Mouse (Mus musculus): ENCODE measurements around the gene Ilkap. TPM values are rescaled to one million over a fixed set of nuclear protein-coding genes. Genes with fewer than 3 reads are reported as not detected.
A peak's percentile ranks its signal among the peaks of the same experiment; 100 is the strongest.

Ilkap gene
- total RNA-seq, 1 experiment, result 64.9 TPM

DNA sequence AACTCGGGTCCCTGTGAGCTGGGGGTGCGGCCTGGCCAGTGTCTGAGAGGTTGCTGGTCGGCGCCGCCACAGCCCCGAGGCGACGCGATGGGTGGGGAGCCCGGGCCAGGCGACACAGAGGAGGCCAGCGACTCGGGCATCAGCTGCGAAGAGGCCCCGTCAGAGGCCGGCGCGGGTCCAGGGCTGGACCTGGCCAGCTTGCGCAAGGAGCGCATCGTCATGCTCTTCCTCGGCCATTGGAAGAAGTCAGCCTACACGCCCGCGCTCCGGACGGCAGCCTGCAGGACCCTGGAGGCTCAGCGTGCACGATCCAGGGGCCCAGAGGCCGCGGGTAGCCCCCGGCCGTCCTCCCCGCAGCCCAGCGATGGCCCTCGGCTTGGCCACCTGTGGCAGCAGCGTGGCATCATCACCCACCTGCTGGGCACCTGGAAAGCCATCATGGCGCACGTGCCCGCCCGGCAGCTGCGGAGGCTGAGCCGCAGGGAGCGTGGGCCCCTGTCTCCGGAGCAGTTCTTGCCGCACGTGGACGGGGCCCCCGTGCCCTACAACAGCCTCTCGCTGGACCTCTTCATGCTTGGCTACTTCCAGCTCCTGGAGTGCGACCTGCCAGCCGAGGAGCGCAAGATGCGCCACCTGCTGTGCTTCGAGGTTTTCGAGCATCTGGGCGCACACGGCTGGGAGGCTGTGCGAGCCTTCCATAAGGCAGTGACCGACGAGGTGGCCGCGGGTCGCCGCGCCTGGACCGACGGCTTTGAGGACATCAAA lies 53.5 kb downstream of the Ilkap start:
- no peak overlapping the region; the same call in 1 of the 2 replicates for H3K9ac ChIP-seq (ENCODE audit: insufficient read depth, low read depth, low read length, poor library complexity, severe bottlenecking)
- DNase-seq (ENCODE audit: low read depth, low spot score), result no peak
- no peak overlapping the region for H3K27ac ChIP-seq (ENCODE audit: insufficient read depth, low read depth, low read length, poor library complexity, severe bottlenecking)
- peak overlapping the region; percentile 48 to 51; a peak in 3 of 4 replicates for H3K4me3 ChIP-seq (ENCODE audit: insufficient read depth in 1 of 2, low read depth in 1 of 2, low read length in 2 of 2, poor library complexity in 1 of 2, severe bottlenecking in 1 of 2)
- TF ChIP-seq ZNF384 (IDR thresholded peaks at IDR 0.05; ENCODE audit: low read depth, low read length) (no peak), CHD2 (IDR thresholded peaks at IDR 0.05; ENCODE audit: low read depth, low read length) (no peak), ZC3H11A (IDR thresholded peaks at IDR 0.05; ENCODE audit: borderline replicate concordance, low read depth, low read length) (no peak), HCFC1 (IDR thresholded peaks at IDR 0.05; ENCODE audit: borderline replicate concordance, insufficient read depth, low read length) (no peak), MAFK (IDR thresholded peaks at IDR 0.05; ENCODE audit: insufficient read depth, low read depth, low read length) (no peak)
- H3K9me3 ChIP-seq (ENCODE audit: control insufficient read depth, insufficient read depth, low read depth, low read length), result no peaks in the 10 kb centered on the region
- H3K4me1 ChIP-seq (ENCODE audit: control insufficient read depth in 2 of 2, insufficient read depth in 2 of 2, low read length in 2 of 2, poor library complexity in 1 of 2), result peaks cover 0 to 12% of the 10 kb centered on the region in 2 experiments; a peak in 1 of 4 replicates
- in situ Hi-C loops (cut with MboI; ENCODE audit: low sequenced_read_pairs in 2 of 2, unreplicated experiment in 2 of 2), result no loop called here
- H3K36me3 ChIP-seq (ENCODE audit: control insufficient read depth, insufficient read depth, low read length, poor library complexity, severe bottlenecking), result no peaks in the 10 kb centered on the region

- no peak overlapping the region for H3K9ac ChIP-seq (ENCODE audit: insufficient read depth, low read depth, low read length, poor library complexity, severe bottlenecking)
- H3K27ac ChIP-seq (ENCODE audit: insufficient read depth, low read depth, low read length, poor library complexity, severe bottlenecking), result no peak overlapping the region
- H3K9me3 ChIP-seq (ENCODE audit: control insufficient read depth, insufficient read depth, low read depth, low read length), result no peaks in the 10 kb centered on the region
- DNase-seq (ENCODE audit: low read depth, low spot score), result no peak
- peaks cover 0 to 12% of the 10 kb centered on the region in 2 experiments; a peak in 1 of 4 replicates for H3K4me1 ChIP-seq (ENCODE audit: control insufficient read depth in 2 of 2, insufficient read depth in 2 of 2, low read length in 2 of 2, poor library complexity in 1 of 2)
- in situ Hi-C loops (cut with MboI; ENCODE audit: low sequenced_read_pairs in 2 of 2, unreplicated experiment in 2 of 2), result no loop called here
- no peak overlapping the region for H3K4me3 ChIP-seq (ENCODE audit: insufficient read depth in 1 of 2, low read depth in 1 of 2, low read length in 2 of 2, poor library complexity in 1 of 2, severe bottlenecking in 1 of 2)
- no peak for TF ChIP-seq MAFK (IDR thresholded peaks at IDR 0.05; ENCODE audit: insufficient read depth, low read depth, low read length)
- no peak for TF ChIP-seq CHD2 (IDR thresholded peaks at IDR 0.05; ENCODE audit: low read depth, low read length)
- no peak for TF ChIP-seq ZNF384 (IDR thresholded peaks at IDR 0.05; ENCODE audit: low read depth, low read length)
- H3K36me3 ChIP-seq (ENCODE audit: control insufficient read depth, insufficient read depth, low read length, poor library complexity, severe bottlenecking), result no peaks in the 10 kb centered on the region
Measured at GRCm38 (mm10) chr1:91344001-91344400, 54.6 kb downstream of the Ilkap start.

DNA sequence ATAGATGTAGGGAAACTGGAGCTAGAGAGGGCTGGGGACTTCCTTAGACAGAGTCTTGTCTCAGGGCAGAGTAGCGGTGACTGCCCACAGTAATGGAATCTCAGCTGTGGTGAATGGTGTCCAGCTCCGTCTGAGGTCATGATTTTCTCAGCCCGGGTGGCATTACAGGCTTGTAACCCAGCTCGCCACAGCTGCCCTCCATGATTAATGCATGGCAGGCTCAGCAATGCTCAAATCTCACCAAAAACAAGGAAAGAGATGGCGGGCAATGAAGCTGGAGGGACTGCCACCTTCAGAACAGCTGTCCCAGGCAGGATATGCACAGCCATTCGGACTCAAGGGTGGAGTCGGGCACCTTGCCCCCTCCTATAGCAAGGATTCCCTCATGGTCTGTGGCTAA lies 61.3 kb downstream of the Ilkap start:
- H3K36me3 ChIP-seq (ENCODE audit: control insufficient read depth, insufficient read depth, low read length, poor library complexity, severe bottlenecking), result no peaks in the 10 kb centered on the region
- H3K4me1 ChIP-seq (ENCODE audit: control insufficient read depth in 2 of 2, insufficient read depth in 2 of 2, low read length in 2 of 2, poor library complexity in 1 of 2), result peaks cover 0 to 3% of the 10 kb centered on the region in 2 experiments; a peak in 1 of 4 replicates
- H3K27ac ChIP-seq (ENCODE audit: insufficient read depth, low read depth, low read length, poor library complexity, severe bottlenecking), result no peak overlapping the region
- H3K9me3 ChIP-seq (ENCODE audit: control insufficient read depth, insufficient read depth, low read depth, low read length), result no peaks in the 10 kb centered on the region
- TF ChIP-seq CHD2 (IDR thresholded peaks at IDR 0.05; ENCODE audit: low read depth, low read length) (no peak), ZNF384 (IDR thresholded peaks at IDR 0.05; ENCODE audit: low read depth, low read length) (no peak), HCFC1 (IDR thresholded peaks at IDR 0.05; ENCODE audit: borderline replicate concordance, insufficient read depth, low read length) (no peak), ZC3H11A (IDR thresholded peaks at IDR 0.05; ENCODE audit: borderline replicate concordance, low read depth, low read length) (no peak), MAFK (IDR thresholded peaks at IDR 0.05; ENCODE audit: insufficient read depth, low read depth, low read length) (no peak)
- no peak overlapping the region for H3K9ac ChIP-seq (ENCODE audit: insufficient read depth, low read depth, low read length, poor library complexity, severe bottlenecking)
- no peak for DNase-seq (ENCODE audit: low read depth, low spot score)
- in situ Hi-C loops (cut with MboI; ENCODE audit: low sequenced_read_pairs in 2 of 2, unreplicated experiment in 2 of 2), result no loop called here
- no peak overlapping the region for H3K4me3 ChIP-seq (ENCODE audit: insufficient read depth in 1 of 2, low read depth in 1 of 2, low read length in 2 of 2, poor library complexity in 1 of 2, severe bottlenecking in 1 of 2)

GRCm38 (mm10) chr1:91333582-91333981 lies 65.0 kb downstream of the Ilkap start:
- Histone ChIP-seq H3K4me1 (ENCODE audit: control insufficient read depth in 2 of 2, insufficient read depth in 2 of 2, low read length in 2 of 2, poor library complexity in 1 of 2) (peaks cover 0 to 2% of the 10 kb centered on the region in 2 experiments; a peak in 1 of 4 replicates), H3K9ac (ENCODE audit: insufficient read depth, low read depth, low read length, poor library complexity, severe bottlenecking) (no peak overlapping the region), H3K36me3 (ENCODE audit: control insufficient read depth, insufficient read depth, low read length, poor library complexity, severe bottlenecking) (no peaks in the 10 kb centered on the region), H3K9me3 (ENCODE audit: control insufficient read depth, insufficient read depth, low read depth, low read length) (no peaks in the 10 kb centered on the region), H3K27ac (ENCODE audit: insufficient read depth, low read depth, low read length, poor library complexity, severe bottlenecking) (no peak overlapping the region), H3K4me3 (ENCODE audit: insufficient read depth in 1 of 2, low read depth in 1 of 2, low read length in 2 of 2, poor library complexity in 1 of 2, severe bottlenecking in 1 of 2) (no peak overlapping the region)
- in situ Hi-C loops (cut with MboI; ENCODE audit: low sequenced_read_pairs in 2 of 2, unreplicated experiment in 2 of 2), result no loop called here
- TF ChIP-seq ZNF384 (IDR thresholded peaks at IDR 0.05; ENCODE audit: low read depth, low read length) (no peak), HCFC1 (IDR thresholded peaks at IDR 0.05; ENCODE audit: borderline replicate concordance, insufficient read depth, low read length) (no peak), CHD2 (IDR thresholded peaks at IDR 0.05; ENCODE audit: low read depth, low read length) (no peak), ZC3H11A (IDR thresholded peaks at IDR 0.05; ENCODE audit: borderline replicate concordance, low read depth, low read length) (no peak), MAFK (IDR thresholded peaks at IDR 0.05; ENCODE audit: insufficient read depth, low read depth, low read length) (no peak)
- DNase-seq (ENCODE audit: low read depth, low spot score), result no peak

Measured in ES-E14 (cell line).